Mouse (Mus musculus) A20 (cell line): ENCODE data around the gene Gm17455.

Source experiments
- DNase-seq: peaks from one replicate; pipeline ENCODE4 v3.0.0-alpha.2; 2011; ENCODE audit warnings: low read depth, low spot score

Gm17455 gene

DNA sequence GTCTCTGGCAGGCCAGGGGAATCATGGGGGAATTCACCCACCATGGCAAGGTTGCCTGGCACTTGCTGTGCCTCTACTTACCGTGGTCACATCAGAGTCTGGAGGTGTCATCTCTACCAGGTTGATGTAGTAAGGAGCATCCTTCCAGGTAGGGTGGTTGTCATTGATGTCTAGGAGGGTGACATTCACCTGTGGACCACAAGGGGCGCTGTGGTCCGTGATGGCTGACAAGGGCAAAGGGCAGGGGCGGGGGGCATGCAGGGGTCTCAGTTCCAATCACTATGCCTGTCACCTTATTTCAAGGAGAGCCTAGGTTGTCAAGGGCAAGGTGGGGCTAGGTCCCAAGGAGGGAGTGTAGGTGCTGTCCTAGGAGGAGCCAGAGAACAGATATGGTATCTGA lies 20.1 kb downstream of the Gm17455 start:
- peak; percentile 34 for DNase-seq

DNA sequence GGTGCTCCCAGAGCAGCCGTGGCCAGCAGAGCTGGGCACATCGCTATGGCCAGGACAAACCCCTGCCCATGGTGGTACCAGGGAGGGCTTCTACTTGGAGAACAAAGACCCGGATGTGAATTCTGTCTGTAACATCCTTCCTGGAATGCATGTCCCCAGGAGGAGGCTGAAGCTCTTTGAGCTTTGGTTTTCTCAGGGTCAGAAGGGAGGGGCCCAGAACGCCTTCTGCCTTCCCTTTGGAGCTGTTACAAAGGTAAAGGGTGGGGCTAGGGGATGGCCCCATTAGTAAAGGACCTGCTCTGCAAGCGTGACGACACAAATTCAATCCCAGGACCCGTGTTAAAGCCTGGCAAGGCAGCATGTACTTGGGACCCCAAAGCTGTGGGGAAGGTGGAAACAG lies 23.2 kb downstream of the Gm17455 start:
- DNase-seq: no peak

- no peak for DNase-seq
These were observed 30.5 kb downstream of the Gm17455 start for GRCm38 (mm10) chr10:60430001-60430400.

- DNase-seq: no peak
These were observed 31.1 kb downstream of the Gm17455 start for GRCm38 (mm10) chr10:60430591-60430990.

GRCm38 (mm10) chr10:60432679-60433078 lies 33.2 kb downstream of the Gm17455 start:
- no peak for DNase-seq

DNA sequence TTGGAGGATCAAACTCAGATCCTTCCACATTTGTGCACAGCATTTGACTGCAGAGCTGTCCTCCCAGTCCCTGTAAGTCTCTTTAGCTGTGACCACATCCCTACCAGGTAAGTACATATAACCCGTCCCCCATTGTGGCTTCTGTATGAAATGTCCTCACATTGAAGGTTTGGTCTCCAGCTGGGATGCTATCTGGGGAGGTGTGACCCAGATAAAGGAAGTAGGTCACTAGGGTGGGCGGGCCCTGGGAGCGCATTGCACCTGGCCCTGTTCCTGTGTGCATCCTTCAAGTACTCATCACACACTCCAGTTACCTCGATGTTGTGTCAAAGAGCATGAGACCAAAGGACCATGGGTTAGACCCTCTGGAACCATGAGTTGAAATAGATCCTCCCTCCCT lies 42.8 kb downstream of the Gm17455 start:
- DNase-seq: no peak

- DNase-seq: peak; percentile 57
These were observed 43.6 kb downstream of the Gm17455 start for GRCm38 (mm10) chr10:60443078-60443477.

GRCm38 (mm10) chr10:60445031-60445593 lies 45.6 kb downstream of the Gm17455 start:
- DNase-seq: no peak

- peak; percentile 69 for DNase-seq
These were observed 47.7 kb downstream of the Gm17455 start for GRCm38 (mm10) chr10:60447186-60447585.
